Mouse (Mus musculus): ENCODE data around the gene Pdcd11. TPM values are rescaled to one million over a fixed set of nuclear protein-coding genes. Genes with fewer than 3 reads are reported as not detected.

Gene Pdcd11
- total and polyA plus RNA-seq, 2 experiments from 2014 or later: 4.0 to 7.7 TPM

- ATAC-seq (ENCODE audit: insufficient read depth, low read depth): peak; percentile 53; the same call in 1 of the 2 replicates
- no peaks in the 10 kb centered on the region for H3K27me3 ChIP-seq (ENCODE audit: control insufficient read depth, insufficient read depth, low read length)
- no peak overlapping the region for H3K27ac ChIP-seq (ENCODE audit: low read depth)
- no peak overlapping the region for H3K9ac ChIP-seq (replicated peaks; ENCODE audit: low read depth, low read length)
- H3K4me2 ChIP-seq (ENCODE audit: low read depth, low read length): peak overlapping the region; percentile 57
- peak; percentile 67 for DNase-seq (ENCODE audit: low spot score)
- 15% methylated on average over 11 of the region's 11 CpGs for WGBS
- H3K4me3 ChIP-seq (ENCODE audit: low read depth, low read length): peak overlapping the region; percentile 29
- no peaks in the 10 kb centered on the region for H3K36me3 ChIP-seq (replicated peaks; ENCODE audit: control insufficient read depth, insufficient read depth, low read length)
- H3K9me3 ChIP-seq (replicated peaks; ENCODE audit: control insufficient read depth, low read length): no peaks in the 10 kb centered on the region
- H3K4me1 ChIP-seq (ENCODE audit: control insufficient read depth, insufficient read depth): no peaks in the 10 kb centered on the region
- TF ChIP-seq CTCF (IDR thresholded peaks at IDR 0.05; ENCODE audit: low read depth) (peak; percentile 84), EP300 (IDR thresholded peaks at IDR 0.05; ENCODE audit: low read depth) (no peak)
Observed at GRCm38 (mm10) chr19:47168793-47169412, 78.3 kb downstream of the Pdcd11 start.

- TF ChIP-seq CTCF (IDR thresholded peaks at IDR 0.05; ENCODE audit: low read depth): peak; percentile 40
- TF ChIP-seq EP300 (IDR thresholded peaks at IDR 0.05; ENCODE audit: low read depth): no peak
- WGBS: 56% methylated on average over 3 of the region's 3 CpGs
- H3K27ac ChIP-seq (ENCODE audit: low read depth): no peak overlapping the region
- no peak overlapping the region for H3K4me2 ChIP-seq (ENCODE audit: low read depth, low read length)
- H3K9me3 ChIP-seq (replicated peaks; ENCODE audit: control insufficient read depth, low read length): no peaks in the 10 kb centered on the region
- DNase-seq (ENCODE audit: low spot score) (no peak), ATAC-seq (ENCODE audit: insufficient read depth, low read depth) (no peak)
- no peak overlapping the region for H3K9ac ChIP-seq (replicated peaks; ENCODE audit: low read depth, low read length)
- H3K4me3 ChIP-seq (ENCODE audit: low read depth, low read length): no peak overlapping the region
- H3K4me1 ChIP-seq (ENCODE audit: control insufficient read depth, insufficient read depth): no peaks in the 10 kb centered on the region
- H3K36me3 ChIP-seq (replicated peaks; ENCODE audit: control insufficient read depth, insufficient read depth, low read length): no peaks in the 10 kb centered on the region
- H3K27me3 ChIP-seq (ENCODE audit: control insufficient read depth, insufficient read depth, low read length): peaks cover 19% of the 10 kb centered on the region
Observed at GRCm38 (mm10) chr19:47174515-47174914, 83.9 kb downstream of the Pdcd11 start.

GRCm38 (mm10) chr19:47175472-47175871 is 84.9 kb downstream of the Pdcd11 start:
- Histone ChIP-seq H3K9me3 (replicated peaks; ENCODE audit: control insufficient read depth, low read length) (no peaks in the 10 kb centered on the region), H3K9ac (replicated peaks; ENCODE audit: low read depth, low read length) (no peak overlapping the region), H3K27ac (ENCODE audit: low read depth) (no peak overlapping the region), H3K27me3 (ENCODE audit: control insufficient read depth, insufficient read depth, low read length) (peaks cover 28% of the 10 kb centered on the region), H3K4me2 (ENCODE audit: low read depth, low read length) (no peak overlapping the region), H3K36me3 (replicated peaks; ENCODE audit: control insufficient read depth, insufficient read depth, low read length) (no peaks in the 10 kb centered on the region), H3K4me3 (ENCODE audit: low read depth, low read length) (no peak overlapping the region), H3K4me1 (ENCODE audit: control insufficient read depth, insufficient read depth) (no peaks in the 10 kb centered on the region)
- DNase-seq (ENCODE audit: low spot score) (no peak), ATAC-seq (ENCODE audit: insufficient read depth, low read depth) (no peak)
- 0 out of 2 replicates have a peak, but pooled peaks have one; percentile 9 for TF ChIP-seq CTCF (IDR thresholded peaks at IDR 0.05; ENCODE audit: low read depth)
- no peak for TF ChIP-seq EP300 (IDR thresholded peaks at IDR 0.05; ENCODE audit: low read depth)
- 51% methylated on average over 2 of the region's 2 CpGs for WGBS

GRCm38 (mm10) chr19:47176916-47177505 is 86.4 kb downstream of the Pdcd11 start:
- 67% methylated on average over 2 of the region's 2 CpGs for WGBS
- Histone ChIP-seq H3K36me3 (replicated peaks; ENCODE audit: control insufficient read depth, insufficient read depth, low read length) (no peaks in the 10 kb centered on the region), H3K9me3 (replicated peaks; ENCODE audit: control insufficient read depth, low read length) (0 out of 2 replicates have a peak, but pooled peaks cover 4% of the 10 kb centered on the region), H3K27me3 (ENCODE audit: control insufficient read depth, insufficient read depth, low read length) (peaks cover 40% of the 10 kb centered on the region), H3K4me3 (ENCODE audit: low read depth, low read length) (no peak overlapping the region), H3K27ac (ENCODE audit: low read depth) (no peak overlapping the region), H3K4me2 (ENCODE audit: low read depth, low read length) (no peak overlapping the region), H3K4me1 (ENCODE audit: control insufficient read depth, insufficient read depth) (no peaks in the 10 kb centered on the region), H3K9ac (replicated peaks; ENCODE audit: low read depth, low read length) (no peak overlapping the region)
- no peak for DNase-seq (ENCODE audit: low spot score)
- no peak for TF ChIP-seq CTCF (IDR thresholded peaks at IDR 0.05; ENCODE audit: low read depth)
- no peak for ATAC-seq (ENCODE audit: insufficient read depth, low read depth)

- peak; percentile 30 for DNase-seq (ENCODE audit: low spot score)
- H3K27ac ChIP-seq (ENCODE audit: low read depth): no peak overlapping the region
- peaks cover 40% of the 10 kb centered on the region for H3K27me3 ChIP-seq (ENCODE audit: control insufficient read depth, insufficient read depth, low read length)
- WGBS: 24% methylated on average over 10 of the region's 10 CpGs
- 0 out of 2 replicates have a peak, but pooled peaks cover 4% of the 10 kb centered on the region for H3K9me3 ChIP-seq (replicated peaks; ENCODE audit: control insufficient read depth, low read length)
- peak; percentile 47 for ATAC-seq (ENCODE audit: insufficient read depth, low read depth)
- H3K4me2 ChIP-seq (ENCODE audit: low read depth, low read length): peak overlapping the region; percentile 95
- peak overlapping the region; percentile 63 for H3K4me3 ChIP-seq (ENCODE audit: low read depth, low read length)
- TF ChIP-seq EP300 (IDR thresholded peaks at IDR 0.05; ENCODE audit: low read depth) (no peak), CTCF (IDR thresholded peaks at IDR 0.05; ENCODE audit: low read depth) (peak; percentile 43)
- H3K9ac ChIP-seq (replicated peaks; ENCODE audit: low read depth, low read length): no peak overlapping the region
- no peaks in the 10 kb centered on the region for H3K36me3 ChIP-seq (replicated peaks; ENCODE audit: control insufficient read depth, insufficient read depth, low read length)
- no peaks in the 10 kb centered on the region for H3K4me1 ChIP-seq (ENCODE audit: control insufficient read depth, insufficient read depth)
Observed at GRCm38 (mm10) chr19:47178001-47178400, 87.4 kb downstream of the Pdcd11 start.

Data from heart, postnatal 0 days (tissue).